Mouse (Mus musculus): ENCODE data around the gene Slco1a6.
A peak's percentile ranks its signal among the peaks of the same experiment; 100 is the strongest.
"Not testable (repeated sequence)": the region's sequence is repeated elsewhere in the genome, so short reads cannot be mapped to it uniquely, and the experiment has no call there.

The Slco1a6 gene

DNA sequence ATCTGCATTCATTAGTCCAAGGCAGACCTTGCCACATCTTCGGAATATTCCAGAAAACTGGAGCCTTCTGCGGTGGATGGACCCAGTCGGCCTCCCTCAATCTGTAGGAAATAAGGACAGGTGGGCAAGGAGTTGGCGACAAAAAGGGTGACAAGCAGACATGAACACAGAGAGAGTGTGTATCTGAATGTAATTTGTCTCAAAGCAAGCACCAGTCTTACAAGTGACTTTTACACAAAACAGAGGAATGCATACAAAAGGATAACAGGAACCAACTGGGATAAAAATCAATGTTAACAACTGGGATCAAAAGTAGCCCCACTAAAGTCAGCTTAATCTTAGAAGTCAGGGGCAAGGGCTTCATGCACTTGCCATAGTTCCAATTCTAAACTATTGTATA is at the start of gene Slco1a6:
Slco1a6 (minus strand) TSS at position 101 of the 400 bp plus-strand sequence.
- no peak for DNase-seq (ENCODE audit: low spot score)

DNA sequence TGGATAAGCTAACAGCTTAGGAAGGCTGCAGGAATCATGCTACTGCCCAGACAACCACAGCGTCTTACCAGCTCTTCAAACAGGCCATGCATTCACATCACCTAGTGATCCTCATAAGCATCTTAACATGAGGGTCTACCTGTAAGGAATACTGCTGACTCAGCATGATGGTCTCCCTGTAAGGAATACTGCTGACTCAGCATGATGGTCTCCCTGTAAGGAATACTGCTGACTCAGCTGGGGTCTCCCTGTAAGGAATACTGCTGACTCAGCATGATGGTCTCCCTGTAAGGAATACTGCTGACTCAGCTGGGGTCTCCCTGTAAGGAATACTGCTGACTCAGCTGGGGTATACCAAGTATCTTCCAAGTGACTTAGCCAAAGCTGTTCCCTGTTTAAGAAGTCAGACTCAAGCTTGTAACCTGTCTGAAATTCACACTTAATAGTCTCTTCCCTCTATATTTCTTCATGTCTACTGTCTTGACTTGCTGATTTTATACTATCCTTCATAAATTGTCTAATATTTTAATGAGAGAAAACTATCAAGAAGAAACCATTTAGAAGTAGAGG is 42.5 kb upstream of the Slco1a6 start:
- DNase-seq (ENCODE audit: low spot score) = not testable (repeated sequence)

DNA sequence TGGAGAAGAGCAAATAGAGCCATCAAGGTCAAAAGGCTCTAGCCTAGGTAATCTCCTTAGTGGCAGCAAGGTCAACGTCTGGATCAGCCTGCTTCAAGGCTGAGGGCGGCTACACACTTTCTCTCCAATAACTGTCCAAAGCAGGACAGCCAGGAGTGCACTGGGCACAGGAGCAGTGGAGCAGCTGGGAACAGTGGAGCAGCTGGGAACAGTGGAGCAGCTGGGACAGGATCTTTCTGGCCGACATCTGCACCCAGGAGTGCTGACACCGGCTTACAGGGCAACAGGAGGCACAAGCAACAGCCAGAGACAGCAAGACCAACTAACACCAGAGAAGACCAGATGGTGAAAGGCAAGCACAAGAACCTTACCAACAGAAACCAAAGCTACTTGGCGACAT is 36.7 kb upstream of the Slco1a6 start:
- no peak for DNase-seq (ENCODE audit: low spot score)

DNA sequence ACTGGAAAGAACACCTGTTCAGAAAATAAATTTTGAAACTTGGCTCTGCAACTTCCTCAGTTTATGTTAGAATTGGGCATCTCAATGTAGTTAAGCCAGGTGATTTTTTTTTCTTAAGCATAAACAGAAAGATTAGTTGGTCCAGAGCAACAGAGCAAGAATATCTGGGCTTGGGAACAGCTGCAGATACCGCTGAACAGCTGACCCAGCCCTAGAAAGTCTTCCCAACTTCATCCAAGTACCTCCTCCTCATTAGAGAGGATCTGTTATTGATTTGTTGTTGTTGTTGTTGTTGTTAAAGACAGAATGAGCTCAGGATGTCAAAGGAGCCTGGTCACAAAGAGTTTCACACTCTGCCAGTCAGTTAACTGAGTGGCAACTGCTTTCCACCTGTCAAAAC is 31.1 kb upstream of the Slco1a6 start:
- no peak for DNase-seq (ENCODE audit: low spot score)

DNA sequence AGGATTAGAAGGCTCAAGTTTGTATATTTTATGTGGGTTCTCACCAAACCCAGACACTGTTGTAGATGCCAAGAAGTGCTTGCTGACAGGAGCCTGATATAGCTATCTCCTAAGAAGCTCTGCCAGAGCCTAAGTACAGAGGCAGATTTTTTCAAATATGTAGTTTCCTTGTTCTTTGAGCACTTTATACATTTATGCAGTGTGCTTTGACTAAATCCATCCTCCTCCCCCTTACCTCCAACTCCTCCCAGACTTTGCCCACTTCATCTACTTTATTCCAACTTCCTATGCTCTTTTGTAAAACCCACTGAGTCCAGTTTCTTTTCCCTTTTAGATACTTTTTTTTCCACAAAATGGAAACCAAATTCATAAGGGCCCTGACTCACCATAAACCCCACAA is 11.8 kb upstream of the Slco1a6 start:
- DNase-seq (ENCODE audit: low spot score) = no peak

DNA sequence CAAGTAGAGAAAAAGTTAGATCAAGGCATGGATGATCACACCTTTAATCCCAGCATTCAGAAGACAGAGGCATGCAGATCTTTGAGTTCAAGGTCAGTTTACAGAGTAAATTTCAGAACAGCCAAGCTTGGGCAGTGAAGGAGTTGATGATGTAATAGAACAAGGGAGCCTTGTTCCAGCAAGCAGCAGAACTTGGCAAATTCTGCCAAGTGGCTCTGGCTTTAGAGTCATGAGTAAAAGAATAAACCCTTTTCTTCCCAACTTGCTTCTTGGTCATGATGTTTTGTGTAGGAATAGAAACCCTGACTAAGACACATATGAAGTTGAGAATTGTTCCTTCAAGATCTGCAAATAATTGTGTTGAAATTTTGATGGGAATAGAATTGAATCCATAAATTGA is 3.5 kb upstream of the Slco1a6 start:
- no peak for DNase-seq (ENCODE audit: low spot score)

DNA sequence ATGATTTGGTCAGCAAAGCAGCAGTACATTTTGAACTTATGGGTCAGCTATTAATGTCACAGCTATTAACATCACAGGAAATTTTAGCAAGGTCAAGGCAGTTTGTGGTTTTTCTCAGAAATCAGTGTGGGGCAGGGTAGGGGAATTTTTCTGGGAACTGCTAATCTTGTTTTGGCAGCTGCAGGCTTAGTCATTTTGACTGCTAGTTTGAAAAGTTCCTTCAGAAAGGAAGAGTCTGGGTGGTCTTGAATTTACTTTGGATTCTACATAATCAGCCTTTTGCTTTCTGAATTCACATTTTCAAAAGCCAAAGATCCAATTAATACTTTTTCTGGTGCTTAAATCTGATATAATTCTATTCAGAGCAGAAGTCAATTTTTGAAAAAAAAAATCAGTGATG is 1.4 kb upstream of the Slco1a6 start:
- DNase-seq (ENCODE audit: low spot score) = no peak

DNA sequence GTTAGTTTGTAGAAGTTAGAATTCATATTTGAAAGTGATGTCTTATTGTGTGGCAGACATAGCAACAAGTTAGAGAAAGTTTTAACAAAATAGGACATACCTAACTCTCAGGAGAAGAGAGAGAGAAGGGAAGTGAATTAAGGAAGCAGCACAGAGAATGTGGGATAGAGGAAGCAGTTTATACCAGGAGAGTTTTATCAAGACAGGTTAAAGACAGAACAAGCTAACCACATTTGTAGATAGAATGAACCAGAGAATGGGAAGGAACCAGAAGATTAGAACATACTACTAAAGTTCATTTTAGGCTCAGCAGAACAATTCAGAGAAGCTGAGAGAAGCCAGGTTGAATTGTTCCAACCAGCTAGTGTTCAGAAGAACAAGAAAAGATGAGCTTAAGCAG is 7.8 kb downstream of the Slco1a6 start:
- DNase-seq (ENCODE audit: low spot score) = no peak

DNA sequence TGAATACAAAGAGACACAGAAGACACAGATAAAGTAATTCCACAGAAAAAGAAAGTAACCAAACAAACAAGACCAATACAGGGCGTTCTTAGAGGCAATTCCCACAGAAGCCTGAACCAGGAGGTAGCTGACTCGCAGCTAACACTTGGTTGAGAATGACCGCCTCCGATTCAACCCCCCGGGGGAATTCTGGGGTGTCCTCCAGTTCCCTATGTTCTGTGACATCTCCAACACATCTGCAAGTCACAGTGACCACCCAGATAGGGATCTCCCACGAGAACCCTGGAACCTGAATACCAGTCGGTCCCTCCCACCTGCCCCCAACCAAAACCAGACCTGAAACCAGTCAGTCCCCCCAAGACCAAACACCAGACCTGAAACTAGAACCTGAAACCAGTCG is 14.1 kb downstream of the Slco1a6 start:
- DNase-seq (ENCODE audit: low spot score) = no peak

DNA sequence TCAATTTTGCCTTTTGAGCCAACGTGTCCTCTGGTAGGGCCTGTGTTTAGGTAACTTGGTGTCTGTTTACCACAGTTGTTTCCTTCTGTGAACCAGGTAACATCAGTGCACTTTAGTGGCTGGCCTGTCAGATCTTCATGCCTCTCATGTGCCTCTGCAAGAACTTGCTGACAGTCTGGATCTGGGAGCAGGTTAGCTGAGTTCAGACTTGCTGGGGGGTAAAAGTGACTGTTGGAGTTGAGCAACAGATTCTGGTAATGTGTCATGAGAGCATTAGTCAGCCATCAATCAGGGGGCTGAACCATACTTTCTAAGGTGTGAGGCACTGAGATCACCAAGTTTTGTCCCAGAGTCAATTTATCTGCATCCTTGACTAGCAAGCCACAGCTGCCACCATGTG is 16.4 kb downstream of the Slco1a6 start:
- no peak for DNase-seq (ENCODE audit: low spot score)

DNA sequence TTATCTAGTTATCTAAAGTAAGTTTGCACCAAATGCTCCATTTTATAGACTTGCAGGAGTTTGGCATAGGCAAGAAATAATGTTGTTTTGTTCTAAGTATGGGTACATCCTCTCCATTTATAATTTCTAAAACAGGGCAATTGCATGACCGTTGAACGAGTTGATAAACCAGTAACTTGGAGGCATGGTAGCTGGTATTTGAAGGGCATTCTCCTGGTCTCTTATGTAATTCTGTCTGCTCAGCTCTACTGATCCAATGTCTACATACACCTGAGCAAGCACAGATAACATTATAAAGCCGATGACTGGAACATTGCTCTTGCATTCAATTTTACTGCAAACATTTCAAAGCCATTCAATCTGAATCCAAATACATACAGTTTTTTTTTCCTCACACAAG is 20.9 kb downstream of the Slco1a6 start:
- DNase-seq (ENCODE audit: low spot score) = no peak

DNA sequence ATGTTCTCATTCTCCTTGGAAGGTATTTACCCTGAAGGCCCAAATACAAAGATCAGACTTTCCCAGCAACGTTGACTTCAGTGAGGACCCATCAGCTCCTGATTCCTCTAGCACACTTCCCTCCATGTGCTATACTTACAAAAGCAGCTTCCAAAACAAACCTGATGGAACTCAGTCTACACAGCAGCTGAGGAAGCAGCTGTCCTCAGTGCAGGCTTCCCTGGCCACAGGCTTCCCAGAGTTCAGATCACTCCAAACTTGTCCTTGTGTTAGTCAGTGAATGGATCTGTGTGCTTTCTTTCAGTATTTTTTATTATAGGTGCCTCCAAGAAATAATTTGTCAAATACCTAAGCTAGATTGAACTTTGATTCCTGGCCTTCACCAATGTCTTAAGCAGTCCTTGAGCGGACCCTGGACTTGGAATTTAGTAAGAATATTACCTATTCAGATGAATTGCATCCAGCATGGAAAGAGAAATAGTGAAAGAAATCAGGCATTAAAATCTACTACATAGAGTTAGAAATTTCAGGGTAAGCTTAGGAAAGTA is 22.4 kb downstream of the Slco1a6 start:
- DNase-seq (ENCODE audit: low spot score) = no peak

DNA sequence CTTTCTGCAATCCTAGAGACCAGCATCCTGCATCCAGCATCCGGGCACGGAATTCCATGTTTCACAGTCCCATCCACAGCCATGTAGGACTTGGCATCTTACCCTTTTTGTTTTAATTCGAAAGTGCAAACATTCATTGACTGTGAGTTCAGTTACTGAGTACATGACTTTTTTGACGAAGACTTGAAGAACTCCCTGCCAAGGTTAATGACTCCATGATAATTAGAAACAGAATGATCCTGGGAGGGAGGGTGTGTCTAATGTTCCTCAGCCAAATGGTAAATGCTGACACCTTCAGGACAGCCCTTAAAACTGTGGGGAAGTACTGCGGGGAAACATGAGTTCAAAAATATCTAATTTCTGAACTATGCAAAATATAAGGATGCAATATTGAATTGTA is 44.9 kb downstream of the Slco1a6 start:
- DNase-seq (ENCODE audit: low spot score) = no peak

DNA sequence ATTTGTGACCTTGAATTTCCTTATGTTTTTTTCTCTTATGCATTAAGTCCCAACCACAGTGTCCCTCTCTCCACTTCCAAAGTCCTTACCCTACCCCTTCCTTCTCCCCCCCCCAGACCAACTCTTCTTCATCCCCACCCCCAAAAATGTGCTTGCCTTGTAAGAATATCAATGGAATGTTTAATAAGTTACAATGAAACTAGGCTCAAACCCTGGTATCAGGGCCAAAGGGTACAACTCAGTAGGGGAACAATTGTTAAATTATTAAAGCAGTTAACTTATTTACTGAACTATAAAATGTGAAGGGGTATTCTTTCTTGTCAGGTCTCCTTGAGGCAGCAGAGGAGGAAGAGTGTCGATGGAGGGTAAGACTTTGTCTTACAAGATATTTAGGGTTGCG is 47.1 kb downstream of the Slco1a6 start:
- no peak for DNase-seq (ENCODE audit: low spot score)

DNA sequence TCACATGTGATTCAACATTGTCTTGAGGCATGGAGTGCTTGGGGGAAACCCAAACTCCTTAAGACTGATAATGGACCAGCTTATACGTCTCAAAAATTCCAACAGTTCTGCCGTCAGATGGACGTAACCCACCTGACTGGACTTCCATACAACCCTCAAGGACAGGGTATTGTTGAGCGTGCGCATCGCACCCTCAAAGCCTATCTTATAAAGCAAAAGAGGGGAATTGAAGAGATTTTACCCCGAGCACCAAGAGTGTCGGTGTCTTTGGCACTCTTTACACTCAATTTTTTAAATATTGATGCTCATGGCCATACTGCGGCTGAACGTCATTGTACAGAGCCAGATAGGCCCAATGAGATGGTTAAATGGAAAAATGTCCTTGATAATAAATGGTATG is 54.2 kb downstream of the Slco1a6 start:
- DNase-seq (ENCODE audit: low spot score) = not testable (repeated sequence)

DNA sequence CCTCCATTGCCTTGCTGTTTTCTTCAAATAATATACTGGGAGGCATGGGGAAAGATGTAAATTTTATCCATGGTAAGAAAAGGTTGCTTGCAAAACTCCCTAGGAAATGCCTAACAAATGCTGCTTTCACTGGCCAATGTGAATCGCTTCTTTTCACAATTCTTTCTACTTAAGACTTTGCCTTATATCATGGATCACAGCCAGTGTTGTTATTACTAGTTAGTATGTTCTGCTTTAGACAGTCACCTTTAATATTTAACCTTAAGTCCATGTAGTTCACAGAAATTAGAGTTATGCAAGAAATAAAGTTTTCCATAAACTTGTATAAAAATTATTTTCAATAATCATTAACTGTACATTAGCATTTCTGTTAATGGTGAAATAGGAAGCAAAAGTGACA is 60.0 kb downstream of the Slco1a6 start:
- no peak for DNase-seq (ENCODE audit: low spot score)

DNA sequence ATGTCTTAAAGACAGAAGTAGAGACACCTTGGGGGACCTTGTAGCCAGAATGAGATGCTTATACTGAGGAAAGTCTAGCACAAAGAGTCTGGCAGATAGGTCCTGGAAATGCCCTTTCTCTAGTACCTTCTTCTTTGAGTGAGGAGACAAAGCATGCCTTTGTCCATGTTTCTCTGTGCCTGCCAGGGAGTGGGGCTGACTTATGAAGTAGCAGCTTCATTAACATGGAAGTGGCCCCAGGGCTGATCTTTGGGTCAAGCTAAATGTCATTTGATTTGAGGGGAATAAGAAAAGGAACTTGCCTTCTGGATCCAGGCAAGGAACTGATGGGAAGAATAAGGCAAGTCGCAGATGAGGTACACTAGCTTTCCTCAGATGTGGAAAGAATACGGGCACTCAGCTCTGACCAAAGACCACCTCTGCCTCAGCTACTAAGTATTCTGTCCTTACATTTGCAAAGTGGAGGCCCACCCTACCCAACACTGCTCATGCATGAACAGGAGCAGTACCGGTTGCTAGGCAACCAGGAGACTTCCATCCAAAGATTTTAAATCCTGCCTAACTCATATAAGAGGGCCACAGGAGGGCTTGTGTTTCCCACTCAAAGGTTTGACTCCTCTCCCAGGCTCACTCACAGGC is 96.5 kb downstream of the Slco1a6 start:
- no peak for DNase-seq (ENCODE audit: low spot score)

DNA sequence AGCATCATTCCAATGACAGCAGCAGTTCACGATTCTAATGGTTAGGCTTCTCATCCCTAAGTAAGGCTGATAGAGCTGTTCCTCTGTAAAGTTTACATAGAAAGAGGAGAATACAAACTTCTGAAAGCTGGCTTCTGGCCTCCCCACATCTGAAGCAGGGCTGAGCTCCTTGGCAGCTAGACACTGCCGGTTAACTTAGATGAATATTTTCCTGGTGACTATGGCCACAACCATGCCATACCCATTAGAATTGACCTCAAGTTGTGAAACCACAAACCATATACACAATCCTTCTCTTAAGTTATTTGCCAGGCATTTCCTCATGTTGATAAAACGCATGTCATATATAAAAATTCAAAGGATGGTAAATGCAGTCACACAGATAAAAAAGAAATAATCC is 117.2 kb downstream of the Slco1a6 start:
- no peak for DNase-seq (ENCODE audit: low spot score)

DNA sequence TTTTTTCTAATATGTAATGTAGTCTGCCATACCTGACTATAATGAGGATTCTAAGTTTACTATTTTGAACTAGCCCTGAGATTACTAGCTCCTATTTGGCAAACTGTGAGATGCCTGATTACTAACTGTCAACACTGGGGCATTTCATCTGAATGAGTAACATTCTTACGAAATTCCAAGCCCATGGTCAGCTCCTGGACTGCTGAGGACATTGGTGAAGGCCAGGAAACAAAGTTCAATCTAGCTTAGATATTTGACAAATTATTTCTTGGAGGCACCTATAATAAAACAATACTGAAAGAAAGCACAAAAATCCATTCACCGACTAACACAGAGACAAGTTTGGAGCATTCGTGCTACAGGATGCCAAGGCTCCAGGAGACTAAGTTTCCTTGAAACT is 150.0 kb downstream of the Slco1a6 start:
- not testable (repeated sequence) for DNase-seq (ENCODE audit: low spot score)

DNA sequence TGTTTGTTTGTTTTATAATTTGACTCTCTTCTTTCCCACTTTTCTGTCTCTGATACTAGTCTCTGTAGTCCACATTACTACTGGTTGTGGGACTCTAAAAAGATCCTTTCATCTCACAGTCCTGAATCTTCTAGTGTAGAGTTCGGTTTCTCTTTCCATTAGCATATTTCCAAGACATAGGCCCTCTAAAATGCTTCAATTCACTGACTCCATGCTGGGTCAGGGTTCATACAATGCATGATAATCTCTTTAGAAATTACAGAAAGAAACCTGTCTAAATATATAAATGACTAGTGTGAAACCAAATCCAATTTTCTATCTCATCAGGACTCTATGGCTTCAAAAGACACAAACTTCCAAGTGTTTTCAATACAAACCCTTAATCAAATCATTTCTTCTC is 160.6 kb downstream of the Slco1a6 start:
- DNase-seq (ENCODE audit: low spot score) = no peak

DNA sequence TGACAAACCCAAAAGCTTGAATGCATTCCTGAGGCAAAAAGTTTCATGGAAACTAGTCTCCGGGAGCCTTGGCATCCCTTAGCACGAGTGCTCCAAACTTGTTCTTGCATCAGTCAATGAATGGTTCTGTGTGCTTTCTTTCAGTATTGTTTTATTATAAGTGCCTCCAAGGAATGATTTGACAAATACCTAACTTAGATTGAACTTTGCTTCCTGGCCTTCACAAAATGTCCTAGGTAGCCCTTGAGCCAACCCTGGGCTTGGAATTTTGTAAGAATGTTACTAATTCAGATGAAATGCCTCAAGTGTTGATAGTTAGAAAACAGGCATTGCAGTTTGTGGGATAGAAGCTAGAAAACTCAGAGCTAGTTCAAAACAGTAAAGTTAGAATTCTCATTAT is 162.6 kb downstream of the Slco1a6 start:
- DNase-seq (ENCODE audit: low spot score) = no peak

DNA sequence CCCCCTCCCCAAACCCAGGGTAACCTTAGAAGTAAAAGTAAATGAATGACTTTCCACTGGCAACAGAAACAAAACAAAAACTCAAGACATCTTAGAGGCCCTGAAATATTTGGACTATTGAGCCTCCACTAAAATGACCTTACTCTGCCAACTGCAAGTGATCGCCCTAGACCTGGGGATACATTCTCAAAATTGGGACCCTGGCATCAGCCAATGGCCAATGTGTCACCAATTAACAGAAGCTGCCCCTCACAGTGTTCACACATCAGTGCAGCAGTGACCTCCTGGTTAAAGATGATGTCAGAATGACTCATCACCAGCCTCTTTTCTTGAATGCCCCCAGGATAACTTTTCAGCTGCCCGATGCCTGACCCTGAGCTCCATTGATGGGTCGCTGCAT is 166.4 kb downstream of the Slco1a6 start:
- DNase-seq (ENCODE audit: low spot score) = no peak

DNA sequence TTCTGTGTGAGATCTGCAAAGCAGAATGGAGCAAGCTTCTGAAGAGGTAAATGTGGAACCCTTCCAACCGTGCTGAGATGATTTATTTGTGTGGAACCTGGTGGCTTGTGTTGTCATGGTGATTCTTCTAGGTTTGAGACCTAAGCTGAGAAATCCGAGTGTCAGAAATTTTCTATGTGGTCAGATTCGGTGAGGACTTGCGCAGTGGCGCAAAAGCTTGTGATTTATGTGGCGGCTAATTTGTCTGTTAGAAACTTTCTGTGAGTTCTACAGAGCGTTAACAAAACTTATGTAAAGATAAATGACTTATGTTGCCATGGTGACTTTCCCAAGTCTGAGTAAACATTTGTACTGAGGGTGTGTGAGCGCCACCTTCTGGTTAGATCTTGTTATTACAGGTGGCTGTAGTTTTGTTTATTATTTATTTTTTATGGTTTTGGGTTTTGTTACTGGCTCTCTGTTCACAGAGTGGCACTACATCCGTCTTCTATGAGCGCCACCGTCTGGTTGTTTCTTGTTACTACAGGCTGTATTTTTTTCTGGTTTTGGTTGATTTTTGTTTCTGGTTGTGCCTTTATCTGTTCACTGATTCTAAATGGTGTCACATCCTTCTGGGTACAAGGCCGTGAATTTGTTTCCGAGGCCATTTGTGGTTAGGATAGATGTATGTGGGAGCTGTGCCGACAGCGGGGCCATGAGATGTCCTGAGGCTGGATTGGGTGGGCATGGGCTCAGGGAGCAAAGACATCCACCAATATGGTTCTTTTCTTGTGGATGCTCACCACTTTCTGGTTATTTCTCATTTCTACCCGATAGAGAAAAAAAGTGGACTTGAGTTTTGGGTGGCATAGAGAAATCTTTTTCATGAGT is 167.8 kb downstream of the Slco1a6 start:
- peak; percentile 41 for DNase-seq (ENCODE audit: low spot score)
